Mouse (Mus musculus): ENCODE measurements around the gene Lalba. TPM values are rescaled to one million over a fixed set of nuclear protein-coding genes. Genes with fewer than 3 reads are reported as not detected.

The Lalba gene
- polyA plus RNA-seq, 1 experiment from 2014 or later: 0.82 TPM

DNA sequence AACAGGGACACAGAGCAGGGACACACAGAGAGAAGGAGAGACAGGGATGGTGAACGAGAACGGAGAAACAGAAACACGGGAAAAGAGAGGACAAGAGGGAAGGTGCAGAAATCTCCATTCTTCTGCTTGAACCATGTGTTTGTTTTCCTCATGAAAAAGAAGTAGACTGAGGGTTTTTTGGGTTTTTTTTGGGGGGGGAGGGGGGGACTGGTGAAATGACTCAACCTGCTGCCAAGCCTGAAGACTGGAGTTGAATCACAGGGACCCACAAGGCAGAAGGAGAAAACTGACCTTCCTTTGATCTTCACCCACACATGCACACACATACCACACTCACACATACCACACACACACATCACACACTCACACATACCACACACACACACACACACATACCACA lies 20.8 kb upstream of the Lalba start:
- no peaks in the 10 kb centered on the region for H3K9me3 ChIP-seq (ENCODE audit: control insufficient read depth, low read length)
- no peaks in the 10 kb centered on the region for H3K4me1 ChIP-seq (replicated peaks; ENCODE audit: control insufficient read depth, insufficient read depth, low read length)
- H3K4me3 ChIP-seq (ENCODE audit: low read length): no peak overlapping the region
- no peak overlapping the region for H3K27ac ChIP-seq (ENCODE audit: low read length)
- H3K9ac ChIP-seq (ENCODE audit: low read length): no peak overlapping the region
- H3K36me3 ChIP-seq (ENCODE audit: control insufficient read depth, insufficient read depth, low read length): no peaks in the 10 kb centered on the region
- no peaks in the 10 kb centered on the region for H3K27me3 ChIP-seq (ENCODE audit: control insufficient read depth, insufficient read depth, low read depth, low read length)
- WGBS: 68% methylated on average over 3 of the region's 3 CpGs
- no peak overlapping the region for H3K4me2 ChIP-seq (ENCODE audit: low read depth, low read length)
- ATAC-seq (ENCODE audit: low read depth): no peak

DNA sequence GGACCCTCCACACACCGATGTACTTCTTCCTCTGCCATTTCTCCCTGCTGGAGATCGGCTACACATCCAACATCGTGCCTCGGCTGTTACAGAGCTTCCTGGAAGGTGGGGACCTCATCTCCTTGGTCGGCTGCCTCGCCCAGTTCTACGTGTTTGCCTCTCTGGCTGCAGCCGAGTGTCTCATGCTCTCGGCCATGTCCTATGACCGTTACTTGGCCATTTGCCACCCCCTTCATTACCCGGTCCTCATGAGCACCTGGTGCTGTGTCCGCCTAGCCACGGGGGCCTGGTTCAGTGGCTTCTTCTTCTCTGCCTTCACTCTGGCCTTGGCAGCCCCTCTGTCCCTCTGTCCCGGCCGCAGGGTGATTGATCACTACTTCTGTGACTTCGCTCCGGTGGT lies 15.1 kb upstream of the Lalba start:
- Histone ChIP-seq H3K4me2 (ENCODE audit: low read depth, low read length) (no peak overlapping the region), H3K36me3 (ENCODE audit: control insufficient read depth, insufficient read depth, low read length) (no peaks in the 10 kb centered on the region), H3K9ac (ENCODE audit: low read length) (no peak overlapping the region), H3K27me3 (ENCODE audit: control insufficient read depth, insufficient read depth, low read depth, low read length) (no peaks in the 10 kb centered on the region), H3K4me3 (ENCODE audit: low read length) (no peak overlapping the region), H3K4me1 (replicated peaks; ENCODE audit: control insufficient read depth, insufficient read depth, low read length) (no peaks in the 10 kb centered on the region), H3K9me3 (ENCODE audit: control insufficient read depth, low read length) (no peaks in the 10 kb centered on the region), H3K27ac (ENCODE audit: low read length) (no peak overlapping the region)
- no peak for ATAC-seq (ENCODE audit: low read depth)
- 70% methylated on average over 17 of the region's 17 CpGs for WGBS

DNA sequence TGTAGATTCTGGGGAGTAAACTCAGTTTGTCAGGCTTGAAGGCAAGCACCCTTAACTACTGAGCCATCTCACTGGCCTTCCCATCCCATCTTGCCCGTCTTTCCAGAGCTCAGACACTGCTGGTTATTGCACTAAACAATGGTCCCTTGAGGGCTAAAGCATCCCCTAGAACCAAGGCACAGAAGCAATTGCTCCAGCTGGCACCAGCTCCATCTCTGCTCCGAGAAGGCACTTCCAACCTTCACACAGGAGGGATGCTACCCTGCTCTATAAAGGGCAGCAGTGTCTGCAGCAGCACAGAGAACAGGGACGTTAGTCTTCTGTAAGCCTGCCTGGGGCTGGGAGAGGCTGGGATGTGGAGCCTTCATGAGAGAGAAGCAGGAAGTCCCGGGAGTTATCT lies 9.6 kb upstream of the Lalba start, which contains the start of gene Olfr279:
TSS of gene Olfr279 (plus strand) at position 301 of the 400 bp plus-strand sequence.
- ATAC-seq (ENCODE audit: low read depth): no peak

DNA sequence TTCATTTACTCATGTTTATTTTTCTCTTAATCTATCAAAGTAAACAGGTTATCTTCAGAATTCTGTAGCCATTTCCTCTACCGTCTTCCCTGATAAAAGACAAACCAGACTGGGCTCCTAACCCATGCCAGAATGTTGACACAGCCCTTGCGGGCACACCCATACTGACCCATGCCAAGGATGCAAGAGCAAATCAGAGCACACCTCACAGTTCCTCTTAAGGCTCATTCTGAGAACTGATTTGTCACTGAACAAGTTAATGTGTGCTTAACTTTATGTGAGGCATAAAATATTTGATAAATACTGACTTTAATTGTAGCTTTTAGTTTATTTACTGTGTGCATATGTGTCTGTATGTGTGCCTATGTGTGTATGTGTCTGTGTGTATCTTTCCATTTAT lies 8.8 kb upstream of the Lalba start:
- no peaks in the 10 kb centered on the region for H3K36me3 ChIP-seq (ENCODE audit: control insufficient read depth, insufficient read depth, low read length)
- no peaks in the 10 kb centered on the region for H3K9me3 ChIP-seq (ENCODE audit: control insufficient read depth, low read length)
- no peak overlapping the region for H3K27ac ChIP-seq (ENCODE audit: low read length)
- H3K9ac ChIP-seq (ENCODE audit: low read length): no peak overlapping the region
- no peaks in the 10 kb centered on the region for H3K27me3 ChIP-seq (ENCODE audit: control insufficient read depth, insufficient read depth, low read depth, low read length)
- 28% methylated on average over 2 of the region's 2 CpGs for WGBS
- no peaks in the 10 kb centered on the region for H3K4me1 ChIP-seq (replicated peaks; ENCODE audit: control insufficient read depth, insufficient read depth, low read length)
- no peak overlapping the region for H3K4me2 ChIP-seq (ENCODE audit: low read depth, low read length)
- ATAC-seq (ENCODE audit: low read depth): no peak
- H3K4me3 ChIP-seq (ENCODE audit: low read length): no peak overlapping the region

More for the DNA sequence above, 9.6 kb upstream of the Lalba start, which contains the start of gene Olfr279:
- Histone ChIP-seq H3K9me3 (ENCODE audit: control insufficient read depth, low read length) (no peaks in the 10 kb centered on the region), H3K27me3 (ENCODE audit: control insufficient read depth, insufficient read depth, low read depth, low read length) (no peaks in the 10 kb centered on the region), H3K4me2 (ENCODE audit: low read depth, low read length) (no peak within 1 kb of the TSS), H3K9ac (ENCODE audit: low read length) (no peak within 1 kb of the TSS), H3K4me3 (ENCODE audit: low read length) (no peak within 1 kb of the TSS), H3K4me1 (replicated peaks; ENCODE audit: control insufficient read depth, insufficient read depth, low read length) (no peaks in the 10 kb centered on the region), H3K36me3 (ENCODE audit: control insufficient read depth, insufficient read depth, low read length) (no peaks in the 10 kb centered on the region), H3K27ac (ENCODE audit: low read length) (no peak within 1 kb of the TSS)
- WGBS: 61% methylated on average over 4 of the region's 4 CpGs

DNA sequence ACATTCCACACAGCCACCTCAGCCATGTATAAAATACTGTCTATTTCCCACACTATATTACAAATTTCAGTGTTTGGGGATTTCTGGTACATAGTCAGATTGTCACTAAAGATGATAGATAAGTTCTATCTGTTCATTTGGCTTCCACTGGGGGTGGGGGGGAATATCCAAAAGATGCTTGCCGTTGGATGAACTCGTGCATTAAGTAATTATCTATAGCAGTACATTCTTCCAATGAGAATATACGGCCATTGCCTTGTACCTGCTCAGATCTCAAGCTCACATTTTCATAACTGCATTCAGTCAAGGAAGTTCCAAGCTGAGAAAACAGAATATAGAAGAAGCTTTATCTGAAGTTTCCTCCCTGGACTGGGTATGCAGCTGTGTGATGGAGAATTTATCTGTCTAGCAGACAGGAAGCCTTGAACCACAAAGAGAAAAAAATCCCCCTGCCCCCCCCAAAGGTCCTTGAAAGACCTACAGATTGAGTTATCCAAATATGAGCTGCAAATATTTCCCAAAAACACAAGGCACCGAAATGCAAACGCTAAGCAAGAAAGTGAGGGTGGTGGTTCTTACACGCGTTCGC lies 4.0 kb upstream of the Lalba start:
- Histone ChIP-seq H3K9ac (ENCODE audit: low read length) (no peak overlapping the region), H3K27ac (ENCODE audit: low read length) (no peak overlapping the region), H3K4me3 (ENCODE audit: low read length) (no peak overlapping the region), H3K9me3 (ENCODE audit: control insufficient read depth, low read length) (no peaks in the 10 kb centered on the region), H3K36me3 (ENCODE audit: control insufficient read depth, insufficient read depth, low read length) (no peaks in the 10 kb centered on the region), H3K4me1 (replicated peaks; ENCODE audit: control insufficient read depth, insufficient read depth, low read length) (peaks cover 4% of the 10 kb centered on the region; the same call in 1 of the 2 replicates), H3K27me3 (ENCODE audit: control insufficient read depth, insufficient read depth, low read depth, low read length) (no peaks in the 10 kb centered on the region), H3K4me2 (ENCODE audit: low read depth, low read length) (no peak overlapping the region)
- no peak for ATAC-seq (ENCODE audit: low read depth)
- 90% methylated on average over 8 of the region's 8 CpGs for WGBS

DNA sequence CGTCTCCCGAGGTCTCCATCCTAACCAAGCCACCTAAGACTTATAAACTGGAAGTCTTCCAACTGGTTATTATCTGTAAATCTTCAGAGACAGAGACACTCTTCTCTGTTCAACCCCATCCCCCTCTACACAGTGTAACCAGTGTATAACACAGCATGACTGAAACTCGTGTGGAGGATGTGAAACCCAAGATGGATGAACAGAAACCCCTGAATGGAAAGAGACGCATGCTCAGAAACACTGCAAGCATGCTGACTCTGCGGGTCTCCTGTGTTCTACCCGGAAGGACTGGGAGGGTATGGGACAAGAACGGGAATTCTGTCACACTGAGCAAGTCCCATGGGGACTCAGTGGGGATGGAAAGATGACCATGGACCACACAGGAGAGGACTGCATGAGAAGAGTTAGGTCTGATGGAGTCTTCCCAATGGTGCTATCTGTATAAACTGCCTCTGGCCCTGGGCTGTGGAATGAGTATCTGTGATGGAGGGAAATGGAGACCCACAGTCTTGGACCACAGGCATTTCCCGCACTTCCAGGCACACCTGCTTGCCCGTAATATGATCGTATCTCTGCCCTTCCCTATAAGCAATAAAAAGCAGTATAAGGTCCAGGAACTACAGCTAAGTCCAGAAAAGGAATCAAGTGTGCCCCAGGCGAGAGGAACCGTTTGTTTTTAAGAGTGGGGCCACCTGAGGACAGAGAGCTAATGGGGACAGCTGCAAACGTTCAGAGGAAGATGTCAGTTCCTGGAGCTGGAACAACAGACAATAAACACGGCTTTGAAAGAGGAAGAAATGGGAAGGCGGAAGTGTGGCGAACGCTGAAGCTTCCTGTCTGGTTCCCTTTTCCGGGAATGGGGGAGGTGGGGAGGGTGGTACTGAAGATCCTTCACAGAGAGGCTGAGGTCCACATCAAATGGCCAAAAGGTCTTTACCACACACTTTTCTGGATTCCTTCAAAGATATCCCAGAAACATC lies 1.7 kb upstream of the Lalba start:
- Histone ChIP-seq H3K9me3 (ENCODE audit: control insufficient read depth, low read length) (no peaks in the 10 kb centered on the region), H3K27me3 (ENCODE audit: control insufficient read depth, insufficient read depth, low read depth, low read length) (no peaks in the 10 kb centered on the region), H3K9ac (ENCODE audit: low read length) (no peak overlapping the region), H3K27ac (ENCODE audit: low read length) (peak overlapping the region; percentile 41), H3K4me1 (replicated peaks; ENCODE audit: control insufficient read depth, insufficient read depth, low read length) (peaks cover 4% of the 10 kb centered on the region; the same call in 1 of the 2 replicates), H3K4me2 (ENCODE audit: low read depth, low read length) (no peak overlapping the region), H3K36me3 (ENCODE audit: control insufficient read depth, insufficient read depth, low read length) (no peaks in the 10 kb centered on the region), H3K4me3 (ENCODE audit: low read length) (no peak overlapping the region)
- WGBS: 55% methylated on average over 18 of the region's 18 CpGs
- ATAC-seq (ENCODE audit: low read depth): no peak

DNA sequence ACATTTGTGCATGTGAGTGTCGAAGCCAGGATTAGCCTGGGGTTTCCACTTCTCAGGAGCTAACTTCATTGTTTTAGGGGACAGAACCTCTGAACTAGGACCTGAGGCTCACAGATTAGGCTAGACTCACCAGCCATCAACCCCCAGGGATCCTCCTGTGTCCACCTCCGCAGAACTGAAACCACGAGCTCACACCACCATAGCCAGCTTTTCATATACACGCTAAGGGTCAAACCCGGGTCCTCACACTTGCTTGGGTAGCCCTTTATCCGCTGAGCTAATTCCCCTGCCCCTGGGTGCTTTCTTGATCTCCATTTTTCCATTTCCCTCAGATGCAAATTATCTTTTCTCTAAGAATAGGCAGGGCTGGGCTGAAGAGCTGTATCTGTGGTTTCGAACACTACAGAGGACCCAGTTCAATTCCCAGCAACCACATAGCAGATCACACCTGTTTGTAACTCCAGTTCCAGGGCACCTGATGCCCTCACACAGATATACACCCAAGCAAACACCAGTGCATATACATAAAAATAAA lies 2.9 kb downstream of the Lalba start:
- Histone ChIP-seq H3K36me3 (ENCODE audit: control insufficient read depth, insufficient read depth, low read length) (no peaks in the 10 kb centered on the region), H3K27me3 (ENCODE audit: control insufficient read depth, insufficient read depth, low read depth, low read length) (no peaks in the 10 kb centered on the region), H3K27ac (ENCODE audit: low read length) (no peak overlapping the region), H3K4me1 (replicated peaks; ENCODE audit: control insufficient read depth, insufficient read depth, low read length) (peaks cover 3% of the 10 kb centered on the region; the same call in 1 of the 2 replicates), H3K9ac (ENCODE audit: low read length) (no peak overlapping the region), H3K4me3 (ENCODE audit: low read length) (no peak overlapping the region), H3K4me2 (ENCODE audit: low read depth, low read length) (no peak overlapping the region), H3K9me3 (ENCODE audit: control insufficient read depth, low read length) (no peaks in the 10 kb centered on the region)
- no peak for ATAC-seq (ENCODE audit: low read depth)
- 78% methylated on average over 7 of the region's 7 CpGs for WGBS

DNA sequence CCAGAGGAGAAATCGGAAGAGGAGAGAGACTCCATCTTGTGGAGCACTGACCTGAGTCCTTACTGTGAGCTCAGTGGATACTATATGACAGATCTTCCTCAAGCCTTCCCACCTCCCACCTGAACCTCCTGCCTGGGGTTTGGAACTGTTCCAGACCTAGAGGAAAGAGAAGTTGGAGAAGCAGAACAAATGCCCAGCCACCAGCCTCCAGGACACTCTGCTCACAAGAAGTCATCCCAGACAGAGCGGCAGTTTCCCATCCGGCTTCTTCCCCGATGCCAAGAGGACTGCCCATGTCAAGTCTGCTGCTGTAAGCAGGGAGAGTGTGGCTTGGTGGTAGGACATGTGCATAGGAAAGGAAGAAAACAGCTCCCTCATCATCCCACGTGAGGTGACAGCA lies 6.2 kb downstream of the Lalba start:
- no peaks in the 10 kb centered on the region for H3K36me3 ChIP-seq (ENCODE audit: control insufficient read depth, insufficient read depth, low read length)
- no peak overlapping the region for H3K9ac ChIP-seq (ENCODE audit: low read length)
- WGBS: 84% methylated on average over 5 of the region's 5 CpGs
- ATAC-seq (ENCODE audit: low read depth): no peak
- no peak overlapping the region for H3K4me2 ChIP-seq (ENCODE audit: low read depth, low read length)
- no peak overlapping the region for H3K27ac ChIP-seq (ENCODE audit: low read length)
- no peaks in the 10 kb centered on the region for H3K27me3 ChIP-seq (ENCODE audit: control insufficient read depth, insufficient read depth, low read depth, low read length)
- no peak overlapping the region for H3K4me3 ChIP-seq (ENCODE audit: low read length)
- no peaks in the 10 kb centered on the region for H3K9me3 ChIP-seq (ENCODE audit: control insufficient read depth, low read length)
- no peaks in the 10 kb centered on the region for H3K4me1 ChIP-seq (replicated peaks; ENCODE audit: control insufficient read depth, insufficient read depth, low read length)

DNA sequence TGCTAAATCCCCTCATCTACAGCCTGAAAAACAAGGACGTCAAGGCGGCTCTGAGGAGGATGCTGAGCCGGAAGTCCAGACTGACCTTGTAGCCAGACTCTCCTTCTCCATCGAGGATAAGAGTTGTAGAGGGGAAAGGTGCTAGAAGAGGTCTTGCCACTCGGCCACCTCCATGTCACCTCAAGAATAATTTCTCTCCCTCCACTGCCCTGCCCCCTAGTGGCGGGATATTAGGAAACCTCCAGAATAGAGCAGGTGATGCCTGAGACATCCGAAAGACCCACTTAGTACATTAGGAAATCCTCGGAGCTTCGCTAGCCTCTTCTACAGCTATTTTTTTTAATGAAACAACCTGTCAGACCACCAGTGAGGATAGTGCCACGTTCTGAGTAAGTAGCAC lies 7.1 kb downstream of the Lalba start:
- H3K36me3 ChIP-seq (ENCODE audit: control insufficient read depth, insufficient read depth, low read length): no peaks in the 10 kb centered on the region
- no peak overlapping the region for H3K27ac ChIP-seq (ENCODE audit: low read length)
- H3K4me1 ChIP-seq (replicated peaks; ENCODE audit: control insufficient read depth, insufficient read depth, low read length): no peaks in the 10 kb centered on the region
- H3K27me3 ChIP-seq (ENCODE audit: control insufficient read depth, insufficient read depth, low read depth, low read length): no peaks in the 10 kb centered on the region
- no peak overlapping the region for H3K9ac ChIP-seq (ENCODE audit: low read length)
- WGBS: 46% methylated on average over 10 of the region's 10 CpGs
- no peak overlapping the region for H3K4me2 ChIP-seq (ENCODE audit: low read depth, low read length)
- ATAC-seq (ENCODE audit: low read depth): no peak
- H3K4me3 ChIP-seq (ENCODE audit: low read length): no peak overlapping the region
- H3K9me3 ChIP-seq (ENCODE audit: control insufficient read depth, low read length): no peaks in the 10 kb centered on the region
